Mouse (Mus musculus): Measurements from ENCODE around the gene Pkdrej.

The Pkdrej gene

DNA sequence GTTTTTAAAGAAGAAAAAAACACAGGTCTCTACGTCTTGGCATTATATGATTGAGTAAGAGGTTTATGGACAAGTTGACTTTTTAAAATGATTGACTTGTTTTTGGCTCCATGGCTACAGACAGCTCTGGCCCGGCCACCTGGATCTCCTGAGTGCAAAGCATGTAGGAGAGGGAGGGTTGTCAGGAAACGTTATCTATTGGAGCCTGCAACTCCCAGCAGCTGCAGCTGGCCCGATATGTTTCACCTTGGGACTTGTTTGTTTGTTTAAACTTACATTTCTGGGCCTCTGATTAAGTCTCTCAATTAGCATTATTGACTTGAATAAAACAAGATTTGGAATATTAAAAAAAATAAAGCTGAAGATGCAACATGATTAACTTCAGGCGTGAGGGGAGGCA lies 5.1 kb upstream of the Pkdrej start:
- H3K4me1 ChIP-seq (replicated peaks; ENCODE audit: low read depth, low read length), result peaks cover 18% of the 10 kb centered on the region
- H3K4me3 ChIP-seq (replicated peaks; ENCODE audit: low read length), result no peak overlapping the region
- H3K36me3 ChIP-seq (ENCODE audit: insufficient read depth, low read length), result no peaks in the 10 kb centered on the region
- H3K9me3 ChIP-seq (ENCODE audit: low read length), result no peaks in the 10 kb centered on the region
- peaks cover 27% of the 10 kb centered on the region for H3K27me3 ChIP-seq (ENCODE audit: insufficient read depth, low read length)
- no peak for TF ChIP-seq NANOG (IDR thresholded peaks at IDR 0.05; ENCODE audit: borderline replicate concordance, low read length)
- no peak for TF ChIP-seq CTCF (conservative IDR thresholded peaks at IDR 0.05; ENCODE audit: low read length)
- no peak for TF ChIP-seq POU5F1 (IDR thresholded peaks at IDR 0.05; ENCODE audit: borderline replicate concordance, low read length)

DNA sequence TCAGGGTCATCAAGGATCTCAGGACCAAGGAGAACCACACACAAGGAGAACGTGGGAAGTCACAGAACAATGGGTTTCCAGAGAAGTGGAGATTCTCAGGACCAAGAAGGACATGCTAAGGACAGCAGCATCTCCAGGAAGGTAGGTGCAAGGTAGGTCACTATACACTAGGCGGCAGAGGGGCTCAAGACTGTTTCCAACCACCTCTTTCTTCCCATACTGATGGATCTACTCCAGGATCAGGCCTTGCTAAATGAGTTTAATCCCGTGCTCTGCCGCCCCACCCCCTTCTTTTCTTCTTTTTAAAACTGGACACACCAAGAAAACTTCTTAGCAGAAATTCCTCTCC lies 451 bp upstream of the Pkdrej start:
- TF ChIP-seq NANOG (IDR thresholded peaks at IDR 0.05; ENCODE audit: borderline replicate concordance, low read length) (no peak), CTCF (conservative IDR thresholded peaks at IDR 0.05; ENCODE audit: low read length) (no peak)
- H3K27me3 ChIP-seq (ENCODE audit: insufficient read depth, low read length), result peaks cover 62% of the 10 kb centered on the region

DNA sequence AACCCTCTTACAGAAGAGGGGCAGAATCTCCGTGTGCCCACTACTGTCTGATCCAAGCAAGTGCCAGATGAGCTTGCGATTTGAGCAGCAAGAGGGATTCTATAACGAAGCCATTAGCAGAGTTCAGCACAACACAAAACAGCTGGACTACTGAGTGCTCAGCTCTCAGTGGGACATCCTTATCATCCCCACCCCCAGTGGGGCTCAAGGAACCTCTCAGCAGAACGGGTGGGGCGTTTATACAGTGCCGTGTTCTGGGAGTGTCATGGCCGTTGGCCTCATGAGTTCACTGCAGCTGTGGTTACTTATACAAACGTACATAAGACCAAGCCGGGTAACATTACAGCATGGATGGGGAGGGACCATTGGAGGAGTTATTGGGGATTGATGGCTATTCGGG lies 8.1 kb downstream of the Pkdrej start:
- peaks cover 8% of the 10 kb centered on the region for H3K36me3 ChIP-seq (ENCODE audit: insufficient read depth, low read length)
- H3K4me3 ChIP-seq (replicated peaks; ENCODE audit: low read length), result no peak overlapping the region
- TF ChIP-seq CTCF (conservative IDR thresholded peaks at IDR 0.05; ENCODE audit: low read length) (no peak), NANOG (IDR thresholded peaks at IDR 0.05; ENCODE audit: borderline replicate concordance, low read length) (peak; percentile 89)
- peaks cover 32% of the 10 kb centered on the region for H3K27me3 ChIP-seq (ENCODE audit: insufficient read depth, low read length)
- peaks cover 30% of the 10 kb centered on the region for H3K4me1 ChIP-seq (replicated peaks; ENCODE audit: low read depth, low read length)
- H3K9me3 ChIP-seq (ENCODE audit: low read length), result peaks cover 21% of the 10 kb centered on the region

More for the DNA sequence above, 451 bp upstream of the Pkdrej start:
- Histone ChIP-seq H3K4me1 (replicated peaks; ENCODE audit: low read depth, low read length) (peaks cover 10% of the 10 kb centered on the region; the same call in 1 of the 2 replicates), H3K4me3 (replicated peaks; ENCODE audit: low read length) (peak overlapping the region; percentile 76), H3K9me3 (ENCODE audit: low read length) (no peaks in the 10 kb centered on the region), H3K36me3 (ENCODE audit: insufficient read depth, low read length) (no peaks in the 10 kb centered on the region)

DNA sequence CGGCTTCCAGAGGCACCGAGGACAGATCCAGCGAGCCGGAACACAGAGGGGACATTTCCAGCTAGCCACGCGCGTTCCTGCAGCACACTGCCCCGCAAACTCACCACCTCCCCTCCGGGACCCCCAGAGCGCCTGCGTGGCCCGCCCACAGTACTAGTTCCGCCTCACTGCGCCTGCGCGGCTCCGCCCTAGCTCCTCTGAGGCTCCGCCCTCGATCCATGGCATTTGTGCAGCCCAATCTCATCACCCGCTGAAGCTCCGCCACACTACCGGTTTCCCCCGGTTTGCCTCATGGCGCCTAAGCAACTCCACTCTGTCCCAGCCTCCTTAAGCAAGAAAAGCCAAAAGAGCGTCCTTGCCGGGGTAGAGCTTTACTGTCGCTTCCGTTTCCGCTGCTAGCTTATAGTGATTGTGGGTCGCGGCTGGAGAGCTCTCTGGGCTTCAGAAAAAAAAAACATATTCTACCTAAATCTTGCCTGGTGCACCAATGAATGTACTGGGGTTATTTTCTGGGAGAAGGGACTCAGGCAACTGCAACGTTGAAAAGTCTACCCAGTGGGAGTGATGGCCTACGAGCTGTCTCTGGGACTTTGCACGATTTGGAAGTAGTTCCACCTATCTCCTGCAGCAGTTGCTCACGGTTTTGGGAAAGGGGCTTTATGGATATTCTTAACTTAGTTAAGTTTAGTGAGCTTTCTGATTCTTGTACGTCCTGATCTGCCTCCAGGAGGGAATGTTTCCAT lies 9.8 kb downstream of the Pkdrej start, which contains the start of gene Cdpf1:
TSS of gene Cdpf1 (minus strand) at position 163 of the 743 bp plus-strand sequence.
- no peak for TF ChIP-seq NANOG (IDR thresholded peaks at IDR 0.05; ENCODE audit: borderline replicate concordance, low read length)
- TF ChIP-seq POU5F1 (IDR thresholded peaks at IDR 0.05; ENCODE audit: borderline replicate concordance, low read length), result no peak

DNA sequence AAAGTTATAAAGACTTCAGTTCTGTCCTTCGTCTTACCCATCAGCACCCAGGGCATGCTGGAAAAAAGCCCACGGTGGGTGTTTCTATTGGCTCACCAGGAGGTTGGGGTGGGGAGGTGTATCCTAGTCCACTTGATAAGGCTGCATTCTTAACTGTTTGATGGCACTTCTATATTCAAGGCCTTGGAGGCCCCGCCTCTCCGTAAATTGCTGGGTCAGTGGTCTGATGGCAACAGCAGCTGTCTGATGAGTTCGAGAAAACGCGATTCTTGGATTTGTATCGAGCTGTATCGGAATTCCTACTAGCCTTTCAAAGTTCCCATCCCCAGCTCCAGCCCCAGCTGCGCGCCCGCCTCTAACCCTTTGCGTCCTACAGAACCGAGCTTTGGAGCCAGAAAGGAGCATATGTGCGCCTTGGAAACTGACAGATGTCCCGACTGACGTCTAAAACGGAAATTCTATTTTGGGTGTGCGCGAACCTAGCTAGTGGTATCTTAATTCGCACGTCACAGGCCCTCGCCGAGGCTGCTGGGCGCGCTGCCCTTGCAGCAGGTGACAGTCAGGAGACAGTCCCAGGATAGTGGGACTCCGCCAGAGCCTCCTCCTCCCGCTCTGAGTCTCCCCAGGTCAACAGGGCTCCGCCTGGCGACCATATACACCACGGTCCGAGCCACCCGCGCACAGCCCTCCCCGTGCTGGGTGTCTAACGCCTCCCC lies 10.6 kb downstream of the Pkdrej start:
- Histone ChIP-seq H3K4me3 (replicated peaks; ENCODE audit: low read length) (peak overlapping the region; percentile 88), H3K27me3 (ENCODE audit: insufficient read depth, low read length) (peaks cover 14% of the 10 kb centered on the region), H3K9me3 (ENCODE audit: low read length) (peaks cover 15% of the 10 kb centered on the region), H3K4me1 (replicated peaks; ENCODE audit: low read depth, low read length) (peaks cover 30% of the 10 kb centered on the region), H3K36me3 (ENCODE audit: insufficient read depth, low read length) (peaks cover 23% of the 10 kb centered on the region)
- TF ChIP-seq POU5F1 (IDR thresholded peaks at IDR 0.05; ENCODE audit: borderline replicate concordance, low read length) (no peak), NANOG (IDR thresholded peaks at IDR 0.05; ENCODE audit: borderline replicate concordance, low read length) (no peak), CTCF (conservative IDR thresholded peaks at IDR 0.05; ENCODE audit: low read length) (no peak)

More for the DNA sequence above, 9.8 kb downstream of the Pkdrej start, which contains the start of gene Cdpf1:
- peaks cover 23% of the 10 kb centered on the region for H3K36me3 ChIP-seq (ENCODE audit: insufficient read depth, low read length)
- peaks cover 21% of the 10 kb centered on the region for H3K9me3 ChIP-seq (ENCODE audit: low read length)
- peaks cover 20% of the 10 kb centered on the region for H3K27me3 ChIP-seq (ENCODE audit: insufficient read depth, low read length)
- H3K4me1 ChIP-seq (replicated peaks; ENCODE audit: low read depth, low read length), result peaks cover 30% of the 10 kb centered on the region
- H3K4me3 ChIP-seq (replicated peaks; ENCODE audit: low read length), result peak within 1 kb of the TSS; percentile 88

DNA sequence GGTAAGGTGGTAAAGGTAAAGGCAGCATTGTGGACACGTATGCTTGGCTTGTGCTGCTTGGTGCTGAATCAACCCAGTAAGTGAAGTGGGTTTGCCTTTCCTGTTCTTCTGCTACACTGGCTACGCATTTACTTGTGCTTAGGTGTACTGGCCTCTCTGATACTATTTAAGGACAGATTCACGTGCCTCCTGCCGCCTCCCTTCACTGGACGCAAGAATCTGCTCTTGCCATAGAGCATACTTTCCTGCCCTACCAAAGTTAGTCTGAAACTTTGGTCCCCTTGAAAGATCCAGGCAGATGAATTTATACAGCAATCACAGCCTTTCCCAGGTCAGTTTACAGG lies 11.1 kb downstream of the Pkdrej start:
- TF ChIP-seq POU5F1 (IDR thresholded peaks at IDR 0.05; ENCODE audit: borderline replicate concordance, low read length) (no peak), NANOG (IDR thresholded peaks at IDR 0.05; ENCODE audit: borderline replicate concordance, low read length) (no peak), CTCF (conservative IDR thresholded peaks at IDR 0.05; ENCODE audit: low read length) (no peak)
- peaks cover 9% of the 10 kb centered on the region for H3K27me3 ChIP-seq (ENCODE audit: insufficient read depth, low read length)
- H3K9me3 ChIP-seq (ENCODE audit: low read length), result peaks cover 10% of the 10 kb centered on the region
- H3K36me3 ChIP-seq (ENCODE audit: insufficient read depth, low read length), result peaks cover 23% of the 10 kb centered on the region
- H3K4me1 ChIP-seq (replicated peaks; ENCODE audit: low read depth, low read length), result peaks cover 30% of the 10 kb centered on the region
- H3K4me3 ChIP-seq (replicated peaks; ENCODE audit: low read length), result peak overlapping the region; percentile 88

DNA sequence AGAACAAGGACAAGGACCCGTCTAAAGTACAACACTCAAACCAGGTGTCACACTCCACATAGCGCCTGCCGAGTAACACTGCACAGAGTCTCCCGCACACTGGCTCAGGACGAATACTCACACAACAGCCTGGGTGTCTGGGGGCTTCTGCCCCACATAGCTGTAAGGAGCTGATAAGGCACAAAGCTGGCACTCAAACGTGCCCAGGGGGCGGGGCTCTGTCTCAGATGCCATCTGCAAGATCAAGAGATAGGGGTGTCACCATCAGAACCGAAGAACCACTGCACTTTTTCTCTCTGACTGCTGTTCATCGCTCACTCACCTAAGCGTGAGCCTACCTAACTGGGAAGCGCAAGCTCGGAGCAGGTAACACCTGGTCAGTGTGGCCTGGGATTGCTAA lies 12.4 kb downstream of the Pkdrej start:
- no peaks in the 10 kb centered on the region for H3K9me3 ChIP-seq (ENCODE audit: low read length)

DNA sequence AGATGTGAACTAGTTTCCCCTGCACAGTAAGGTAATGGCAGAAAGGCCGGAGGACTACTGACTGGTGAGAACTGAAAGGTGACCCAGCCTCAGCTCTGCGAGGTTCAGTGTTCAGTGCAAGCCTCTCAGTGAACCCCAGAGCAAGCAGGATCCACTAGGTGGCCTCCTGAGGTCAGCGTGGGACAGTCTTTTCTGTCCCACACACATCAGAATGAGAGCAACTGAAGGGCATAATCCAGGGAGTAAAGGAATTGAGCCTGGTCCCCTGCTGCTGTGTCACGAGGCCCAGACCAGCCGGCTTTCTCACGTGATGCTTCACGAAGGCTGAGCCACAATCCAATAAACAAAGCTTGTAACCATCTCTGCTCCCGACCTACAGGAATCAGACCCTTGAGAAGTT lies 13.1 kb downstream of the Pkdrej start:
- no peak overlapping the region for H3K4me3 ChIP-seq (replicated peaks; ENCODE audit: low read length)
- H3K27me3 ChIP-seq (ENCODE audit: insufficient read depth, low read length), result no peaks in the 10 kb centered on the region
- no peak for TF ChIP-seq CTCF (conservative IDR thresholded peaks at IDR 0.05; ENCODE audit: low read length)
- no peaks in the 10 kb centered on the region for H3K9me3 ChIP-seq (ENCODE audit: low read length)
- H3K36me3 ChIP-seq (ENCODE audit: insufficient read depth, low read length), result peaks cover 23% of the 10 kb centered on the region
- peaks cover 26% of the 10 kb centered on the region for H3K4me1 ChIP-seq (replicated peaks; ENCODE audit: low read depth, low read length)

More for the DNA sequence above, 12.4 kb downstream of the Pkdrej start:
- Histone ChIP-seq H3K4me1 (replicated peaks; ENCODE audit: low read depth, low read length) (peaks cover 30% of the 10 kb centered on the region), H3K4me3 (replicated peaks; ENCODE audit: low read length) (no peak overlapping the region), H3K36me3 (ENCODE audit: insufficient read depth, low read length) (peaks cover 23% of the 10 kb centered on the region), H3K27me3 (ENCODE audit: insufficient read depth, low read length) (no peaks in the 10 kb centered on the region)
- TF ChIP-seq CTCF (conservative IDR thresholded peaks at IDR 0.05; ENCODE audit: low read length), result no peak
- TF ChIP-seq NANOG (IDR thresholded peaks at IDR 0.05; ENCODE audit: borderline replicate concordance, low read length), result no peak
- no peak for TF ChIP-seq POU5F1 (IDR thresholded peaks at IDR 0.05; ENCODE audit: borderline replicate concordance, low read length)
